Mouse (Mus musculus) testis, adult 2 months (tissue): ENCODE measurements around the gene Senp1.

Source experiments
- CTCF ChIP-seq: fragments of 200-500 bp; IDR thresholded peaks from 2 replicates; pipeline ENCODE4 v1.5.1; 2012; ENCODE audit warnings: low read depth, mild to moderate bottlenecking, inconsistent platforms, low read length, moderate library complexity; ENCODE audit not compliant: control insufficient read depth, insufficient read depth, insufficient replicate concordance
- POLR2A ChIP-seq: fragments of 200-500 bp; IDR thresholded peaks from 2 replicates; pipeline ENCODE4 v1.6.1; 2012; ENCODE audit warnings: low read depth, mild to moderate bottlenecking, inconsistent platforms, low read length, moderate library complexity; ENCODE audit not compliant: control insufficient read depth

DNA sequence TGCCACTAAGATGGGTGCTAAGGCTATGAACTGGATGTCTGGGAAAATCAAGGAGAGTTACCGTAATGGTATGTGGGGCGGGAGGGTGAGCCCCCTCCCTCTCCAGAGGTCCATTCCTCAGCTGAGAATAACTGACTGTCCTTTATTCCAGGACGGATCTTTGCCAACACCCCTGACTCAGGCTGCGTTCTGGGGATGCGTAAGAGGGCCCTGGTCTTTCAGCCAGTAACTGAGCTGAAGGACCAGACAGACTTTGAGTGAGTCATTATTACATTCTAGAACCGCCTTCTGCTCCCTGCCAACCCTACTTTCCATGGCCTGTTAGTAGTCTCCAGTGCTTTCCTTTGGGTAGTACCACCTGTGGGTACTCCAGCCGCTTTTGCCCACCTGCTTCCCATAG is 37.9 kb upstream of the Senp1 start:
- TF ChIP-seq CTCF (no peak), POLR2A (no peak)
